Mouse (Mus musculus) stomach, embryonic 14.5 days (tissue): ENCODE results near the gene Fus. TPM values are rescaled to one million over a fixed set of nuclear protein-coding genes. Genes with fewer than 3 reads are reported as not detected.

Source experiments
- ATAC-seq: fragments of 200-750 bp; cut with Nextera tagmentation; 2 replicates; pipeline ENCODE4 v1.8.0; 2017; ENCODE audit warnings: low read depth, moderate TSS enrichment; ENCODE audit not compliant: insufficient number of reproducible peaks, insufficient read depth, low FRiP score
- H3K27ac ChIP-seq: fragments of 300-500 bp; sonication (generic); 2 replicates; pipeline ENCODE4 v1.5.1; 2014; ENCODE audit warnings: mild to moderate bottlenecking, low read length, moderate library complexity, mixed read lengths
- H3K27me3 ChIP-seq: fragments of 300-500 bp; sonication (generic); 2 replicates; pipeline ENCODE4 v1.6.1; 2014; ENCODE audit warnings: low read length, control low read depth, mixed read lengths; ENCODE audit not compliant: control insufficient read depth, insufficient read depth
- H3K36me3 ChIP-seq: fragments of 300-500 bp; sonication (generic); 2 replicates; pipeline ENCODE4 v1.6.1; 2014; ENCODE audit warnings: mild to moderate bottlenecking, control low read depth, low read length, moderate library complexity, mixed read lengths; ENCODE audit not compliant: control insufficient read depth, insufficient read depth
- H3K4me1 ChIP-seq: fragments of 300-500 bp; sonication (generic); 2 replicates; pipeline ENCODE4 v1.6.1; 2014; ENCODE audit warnings: low read length, control low read depth, mixed read lengths; ENCODE audit not compliant: control insufficient read depth, insufficient read depth
- H3K4me2 ChIP-seq: fragments of 300-500 bp; sonication (generic); replicated peaks from 2 replicates; pipeline ENCODE4 v1.6.1; 2014; ENCODE audit warnings: low read depth, low read length, control low read depth
- H3K4me3 ChIP-seq: fragments of 300-500 bp; sonication (generic); 2 replicates; pipeline ENCODE4 v1.5.1; 2014; ENCODE audit warnings: low read depth, low read length, control low read depth
- H3K9ac ChIP-seq: fragments of 300-500 bp; sonication (generic); replicated peaks from 2 replicates; pipeline ENCODE4 v1.6.1; 2014; ENCODE audit warnings: low read depth, mild to moderate bottlenecking, control low read depth, low read length, moderate library complexity, mixed read lengths
- H3K9me3 ChIP-seq: fragments of 300-500 bp; sonication (generic); 2 replicates; pipeline ENCODE4 v1.6.1; 2016; ENCODE audit warnings: low read depth, low read length, control low read depth; ENCODE audit not compliant: control insufficient read depth
- WGBS: fragments of 180-500 bp; shearing (Covaris S2); extraction: QIAGEN DNeasy Blood & Tissue Kit; methylation state at CpG from one replicate; pipeline ENCODE4 v1.1.7; 2014; 5-methylcytosine and 5-hydroxymethylcytosine counted together
- polyA plus RNA-seq: library from polyadenylated mRNA; unstranded; fragments of >200 nt; fragmentation: Nextera tagmentation; extraction: Ambion mirVana; gene quantifications from 2 replicates; pipeline ENCODE4 v1.2.1, GENCODE M21; 2014

The Fus gene
- polyA plus RNA-seq, 1 experiment from 2014 or later, result 72.4 TPM

- 89% methylated on average over 4 of the region's 4 CpGs for WGBS
- no peak overlapping the region for H3K9ac ChIP-seq
- H3K4me2 ChIP-seq, result no peak overlapping the region
- H3K4me3 ChIP-seq, result no peak overlapping the region
- no peaks in the 10 kb centered on the region for H3K36me3 ChIP-seq
- H3K27me3 ChIP-seq, result no peaks in the 10 kb centered on the region
- no peak overlapping the region for H3K27ac ChIP-seq
- no peak for ATAC-seq
- no peaks in the 10 kb centered on the region for H3K9me3 ChIP-seq
- no peaks in the 10 kb centered on the region for H3K4me1 ChIP-seq
Observed at GRCm38 (mm10) chr7:128033616-128034015, 66.4 kb downstream of the Fus start.

Other genes starting within 250 kb of the Fus start
- gene Ctf2, start 235.3 kb upstream of the Fus start, polyA plus RNA-seq, result 0.32 and 0.66 TPM in 2 replicates
- gene Fbxl19, start 222.9 kb upstream of the Fus start, polyA plus RNA-seq, result 3.9 and 6.2 TPM in 2 replicates
- 19.6 and 24.8 TPM in 2 replicates for gene Orai3, start 197.6 kb upstream of the Fus start, polyA plus RNA-seq
- 31.2 and 32.1 TPM in 2 replicates for gene Setd1a, start 190.8 kb upstream of the Fus start, polyA plus RNA-seq
- gene Gm49388, start 181.8 kb upstream of the Fus start, polyA plus RNA-seq, result not detected in 2 replicates
- 21.1 and 22.7 TPM in 2 replicates for gene Hsd3b7, start 166.9 kb upstream of the Fus start, polyA plus RNA-seq
- gene Stx4a, start 143.2 kb upstream of the Fus start, polyA plus RNA-seq, result 29.1 and 29.7 TPM in 2 replicates
- 5.3 and 6.3 TPM in 2 replicates for gene Stx1b, start 142.9 kb upstream of the Fus start, polyA plus RNA-seq
- 17.1 and 18.9 TPM in 2 replicates for gene Zfp646, start 91.2 kb upstream of the Fus start, polyA plus RNA-seq
- 13.7 and 18.0 TPM in 2 replicates for gene Zfp668, start 90.6 kb upstream of the Fus start, polyA plus RNA-seq
- gene Prss53, start 76.5 kb upstream of the Fus start, polyA plus RNA-seq, result 0.95 and 1.4 TPM in 2 replicates
- gene Gm21974, start 72.0 kb upstream of the Fus start, polyA plus RNA-seq, result not detected in 2 replicates
- 158 and 184 TPM in 2 replicates for gene Vkorc1, start 71.8 kb upstream of the Fus start, polyA plus RNA-seq
- 152 TPM in 2 replicates for gene Bckdk, start 63.4 kb upstream of the Fus start, polyA plus RNA-seq
- 40.3 and 43.0 TPM in 2 replicates for gene Kat8, start 54.9 kb upstream of the Fus start, polyA plus RNA-seq
- gene Prss8, start 37.4 kb upstream of the Fus start, polyA plus RNA-seq, result 48.2 and 55.5 TPM in 2 replicates
- 8.2 and 8.5 TPM in 2 replicates for gene Prss36, start 20.7 kb upstream of the Fus start, polyA plus RNA-seq
- gene Pycard, start 26.4 kb downstream of the Fus start, polyA plus RNA-seq, result 71.4 and 74.6 TPM in 2 replicates
- 0.19 TPM in 1 of 2 replicates, not detected in the other for gene Trim72, start 36.5 kb downstream of the Fus start, polyA plus RNA-seq
- gene Itgam, start 95.2 kb downstream of the Fus start, polyA plus RNA-seq, result 0.77 TPM in 2 replicates
- gene Gm49368, start 95.2 kb downstream of the Fus start, polyA plus RNA-seq, result not detected in 2 replicates
- 0.17 TPM in 1 of 2 replicates, not detected in the other for gene Itgax, start 162.1 kb downstream of the Fus start, polyA plus RNA-seq
- not detected in 2 replicates for gene Itgad, start 186.9 kb downstream of the Fus start, polyA plus RNA-seq
- gene Cox6a2, start 238.9 kb downstream of the Fus start, polyA plus RNA-seq, result 0.41 TPM in 1 of 2 replicates, not detected in the other